10 mouse cellular contexts compared by ENCODE assay signal in genomic region chr7:103942730-103943129, GRCm38 (mm10). TPM values are rescaled to one million over a fixed set of nuclear protein-coding genes. Genes with fewer than 3 reads are reported as not detected.
DNase-seq lines count a peak whose midpoint lies in the region; ATAC-seq lines count a peak whose summit lies in the region.
"Had no signal": no experiment of that assay in that cellular context is flagged by ENCODE, and none has a peak within 500 bp of the region (broad histone marks: within the 10 kb centered on the region; RNA-seq: fewer than 3 reads in every experiment).

No protein-coding gene starts in this region.

- peak overlapping the region; percentile 45; the same call in 1 of the 2 replicates for H3K9ac ChIP-seq in liver, embryonic 16.5 days (ENCODE audit: low read depth, low read length)

- WGBS in liver, embryonic 16.5 days (ENCODE audit: insufficient replicate concordance), result 10% methylated on average over 2 of the region's 2 CpGs

- H3K4me3 ChIP-seq in liver, embryonic 16.5 days (ENCODE audit: low read depth, low read length), result no peak overlapping the region

- peaks cover 6% of the 10 kb centered on the region; the same call in 1 of the 2 replicates for H3K4me1 ChIP-seq in liver, embryonic 16.5 days (ENCODE audit: control insufficient read depth, low read depth, low read length)

- H3K9me3 ChIP-seq in liver, embryonic 16.5 days (replicated peaks; ENCODE audit: control insufficient read depth, low read length), result no peaks in the 10 kb centered on the region

- peak overlapping the region; percentile 56 for H3K27ac ChIP-seq in liver, embryonic 16.5 days (ENCODE audit: low read length)

- no peaks in the 10 kb centered on the region for H3K36me3 ChIP-seq in liver, embryonic 16.5 days (ENCODE audit: control insufficient read depth, insufficient read depth)

- no peaks in the 10 kb centered on the region for H3K27me3 ChIP-seq in liver, embryonic 16.5 days (ENCODE audit: control insufficient read depth, insufficient read depth, low read depth, low read length)

- H3K4me2 ChIP-seq in liver, embryonic 16.5 days (ENCODE audit: low read depth, low read length), result 0 out of 2 replicates have a peak overlapping the region, but pooled peaks have one; percentile 18

- peak; percentile 76 for ATAC-seq in liver, embryonic 16.5 days (ENCODE audit: low read depth)

- DNase-seq in layer of hippocampus, postnatal 10 days (ENCODE audit: low spot score in 2 of 2), result peak; percentile 6 to 12
- DNase-seq in layer of hippocampus, adult 9-11 months, result no peak
- DNase-seq in ES-CJ7 (ENCODE audit: low read depth, low spot score), result peak; percentile 63
- DNase-seq in adrenal gland, postnatal 36 days, result peak; percentile 12 to 53
- DNase-seq in heart, postnatal 4 days, result peak; percentile 57
- DNase-seq in spleen, postnatal 10 days (ENCODE audit: low spot score in 2 of 2), result peak; percentile 52 to 77
- DNase-seq in cerebellum, postnatal 36 days, result no peak

RNA-seq across cellular contexts. Expression of gene Olfr633, which starts 1.5 kb away (rescaled TPM):
- total RNA-seq in layer of hippocampus, postnatal 10 days (2021), result not detected
- not detected for total RNA-seq in adrenal gland, postnatal 36 days (2021)
- total RNA-seq in heart, postnatal 4 days (2021), result not detected
- polyA plus RNA-seq in liver, embryonic 16.5 days (2015; fragmentation: Nextera tagmentation; extraction: Ambion mirVana), result not detected in 2 replicates
- polyA plus RNA-seq: heart, embryonic 16.5 days; stomach, embryonic 14.5 days had no signal

RNA-seq across cellular contexts. Expression of gene Olfr632, which starts 8.6 kb away (rescaled TPM):
- not detected for total RNA-seq in layer of hippocampus, postnatal 10 days (2021)
- not detected for total RNA-seq in adrenal gland, postnatal 36 days (2021)
- not detected for total RNA-seq in heart, postnatal 4 days (2021)
- polyA plus RNA-seq in liver, embryonic 16.5 days (2015; fragmentation: Nextera tagmentation; extraction: Ambion mirVana), result 0.18 and 0.29 TPM in 2 replicates
- polyA plus RNA-seq: heart, embryonic 16.5 days; stomach, embryonic 14.5 days had no signal

RNA-seq across cellular contexts. Expression of gene Olfr631, which starts 14.1 kb away (rescaled TPM):
- not detected for total RNA-seq in layer of hippocampus, postnatal 10 days (2021)
- not detected for total RNA-seq in adrenal gland, postnatal 36 days (2021)
- total RNA-seq in heart, postnatal 4 days (2021), result not detected
- 0.13 TPM in 1 of 2 replicates, not detected in the other for polyA plus RNA-seq in liver, embryonic 16.5 days (2015; fragmentation: Nextera tagmentation; extraction: Ambion mirVana)
- polyA plus RNA-seq: heart, embryonic 16.5 days; stomach, embryonic 14.5 days had no signal

RNA-seq across cellular contexts. Expression of gene Olfr635, which starts 28.2 kb away (rescaled TPM):
- under 1 TPM; 0.11 TPM for total RNA-seq in layer of hippocampus, postnatal 10 days (2021)
- not detected for total RNA-seq in adrenal gland, postnatal 36 days (2021)
- total RNA-seq in heart, postnatal 4 days (2021), result under 1 TPM in 1 of 2 experiments, not detected in 1; 0.05 TPM
- polyA plus RNA-seq in liver, embryonic 16.5 days (2015; fragmentation: Nextera tagmentation; extraction: Ambion mirVana), result not detected in 2 replicates
- polyA plus RNA-seq: heart, embryonic 16.5 days; stomach, embryonic 14.5 days had no signal

RNA-seq across cellular contexts. Expression of gene Olfr65, which starts 39.4 kb away (rescaled TPM):
- total RNA-seq in layer of hippocampus, postnatal 10 days (2021), result not detected
- not detected for total RNA-seq in adrenal gland, postnatal 36 days (2021)
- total RNA-seq in heart, postnatal 4 days (2021), result not detected
- polyA plus RNA-seq in liver, embryonic 16.5 days (2015; fragmentation: Nextera tagmentation; extraction: Ambion mirVana), result not detected in 2 replicates
- polyA plus RNA-seq: heart, embryonic 16.5 days; stomach, embryonic 14.5 days had no signal

Comparison
In these comparisons a context has a peak if more than half of its experiments do, and no peak if none do; other contexts are left out.
1. DNase-seq: peak in layer of hippocampus, postnatal 10 days (2 of 2), ES-CJ7 (single experiment), adrenal gland, postnatal 36 days (2 of 2), heart, postnatal 4 days (single experiment) and spleen, postnatal 10 days (2 of 2); none in layer of hippocampus, adult 9-11 months (single experiment) and cerebellum, postnatal 36 days (0 of 2).